Mouse (Mus musculus): ENCODE data around the gene Babam2.
A peak's percentile ranks its signal among the peaks of the same experiment; 100 is the strongest.

Gene Babam2

DNA sequence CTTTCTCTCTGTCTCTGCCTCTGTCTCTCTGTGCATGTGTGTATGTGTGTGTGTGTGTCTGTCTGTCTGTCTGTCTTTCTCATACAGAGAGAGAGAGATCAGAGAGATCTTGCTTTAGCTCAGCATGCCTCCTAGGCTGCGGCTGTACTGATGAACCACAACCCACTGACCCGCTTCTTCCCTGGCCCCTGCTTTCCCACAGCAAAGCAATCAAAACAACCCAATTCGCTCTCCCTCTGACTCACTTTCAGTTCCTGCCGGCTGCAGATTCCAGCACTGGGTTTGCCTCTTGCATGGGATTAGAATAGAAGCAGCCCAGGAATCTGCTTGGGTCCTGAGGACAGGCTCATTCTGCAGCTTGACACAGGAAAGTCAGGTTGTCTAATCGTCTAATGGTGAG lies 392.0 kb downstream of the Babam2 start:
- no peak for DNase-seq

GRCm38 (mm10) chr5:32092281-32092680 lies 394.8 kb downstream of the Babam2 start:
- no peak for DNase-seq

GRCm38 (mm10) chr5:32098691-32099090 lies 401.2 kb downstream of the Babam2 start:
- no peak for DNase-seq

DNA sequence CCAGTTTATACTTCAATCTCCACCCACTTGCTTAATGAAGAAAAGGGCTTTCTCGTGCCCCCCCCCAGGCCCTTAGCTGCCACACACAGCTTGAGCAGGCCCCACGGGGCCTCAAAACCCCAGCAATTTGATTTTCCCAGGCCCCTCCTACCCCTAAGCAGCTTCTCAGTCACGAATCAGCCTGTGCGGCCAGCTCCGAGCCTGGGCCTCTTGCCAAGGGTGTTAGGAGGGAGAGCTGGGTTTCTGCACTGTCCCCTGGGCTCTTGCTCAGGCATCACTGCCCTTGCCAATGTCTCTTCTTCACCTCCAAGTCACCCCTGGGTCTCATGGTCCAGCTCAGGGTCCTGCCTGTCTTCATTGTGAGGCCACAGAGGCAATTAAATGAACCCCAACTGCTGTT lies 405.0 kb downstream of the Babam2 start:
- DNase-seq: peak; percentile 81

GRCm38 (mm10) chr5:32102971-32103431 lies 405.5 kb downstream of the Babam2 start:
- peak; percentile 39 for DNase-seq

DNA sequence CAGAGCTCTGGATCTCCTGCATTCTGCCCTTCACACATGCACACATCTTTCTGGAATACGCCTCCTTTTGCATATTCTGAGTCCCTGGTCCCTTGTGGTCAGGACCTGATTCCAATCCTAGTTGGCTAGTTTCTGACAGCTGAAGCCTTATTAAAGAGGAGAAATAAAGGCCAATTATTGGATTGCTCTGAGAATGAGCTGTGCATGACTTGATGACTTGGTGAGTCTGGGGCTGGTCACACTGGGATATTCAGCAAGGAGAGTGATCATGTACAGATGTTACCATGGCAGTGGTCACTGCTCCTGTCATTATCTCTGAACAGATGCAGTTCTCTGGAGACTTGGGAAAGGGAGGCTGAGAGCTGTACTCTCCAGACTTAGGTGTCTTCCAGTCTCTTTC lies 406.1 kb downstream of the Babam2 start:
- DNase-seq: no peak

- DNase-seq: no peak
These were observed 406.9 kb downstream of the Babam2 start for GRCm38 (mm10) chr5:32104119-32104990.

GRCm38 (mm10) chr5:32106473-32107140 lies 409.1 kb downstream of the Babam2 start:
- DNase-seq: peak; percentile 32

DNA sequence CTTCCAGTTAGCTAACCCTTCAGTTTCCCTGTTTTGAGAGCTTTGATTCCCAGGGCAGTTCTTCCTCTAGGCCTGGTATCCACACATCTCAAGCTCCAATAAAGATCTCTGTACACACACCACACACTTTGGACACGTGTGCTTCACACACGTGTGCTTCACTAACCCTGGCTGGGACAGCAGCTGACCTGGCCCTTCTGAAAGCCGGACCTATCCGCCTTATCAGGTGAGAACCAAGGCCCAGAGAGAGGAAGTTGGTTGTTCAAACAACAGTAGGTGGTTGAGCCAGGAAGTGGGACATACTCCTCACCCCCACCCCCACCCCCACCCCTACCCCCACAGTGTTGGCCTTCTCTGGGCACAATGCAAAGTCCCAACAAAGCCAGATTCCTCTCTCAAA lies 413.2 kb downstream of the Babam2 start:
- no peak for DNase-seq

- no peak for DNase-seq
These were observed 414.9 kb downstream of the Babam2 start for GRCm38 (mm10) chr5:32112206-32112916.

DNA sequence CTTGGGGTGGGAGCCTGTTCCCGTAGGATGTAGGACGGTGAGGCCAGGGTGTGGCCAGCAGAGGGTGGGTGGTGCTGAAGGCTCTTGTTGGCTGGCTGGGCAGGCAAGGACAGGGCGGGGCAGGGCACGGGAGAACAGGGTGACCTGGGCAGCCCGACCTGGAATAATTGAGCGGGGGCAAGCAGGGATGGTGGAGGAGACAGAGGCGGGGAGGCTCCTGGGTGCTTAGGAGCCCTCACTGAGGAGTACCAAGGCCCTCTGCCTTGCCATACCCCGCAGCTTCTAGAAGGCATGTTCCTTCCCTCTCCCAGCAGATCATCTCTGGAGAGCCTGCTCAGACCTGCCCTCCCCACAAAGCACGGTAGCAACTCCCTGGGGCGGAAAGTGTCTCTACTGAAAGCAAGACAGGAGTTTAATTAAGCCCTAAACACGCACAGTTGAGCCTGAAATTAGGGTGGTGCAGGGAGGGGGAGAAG lies 423.5 kb downstream of the Babam2 start:
- no peak for DNase-seq

- DNase-seq: no peak
These were observed 424.5 kb downstream of the Babam2 start for GRCm38 (mm10) chr5:32121936-32122335.

DNA sequence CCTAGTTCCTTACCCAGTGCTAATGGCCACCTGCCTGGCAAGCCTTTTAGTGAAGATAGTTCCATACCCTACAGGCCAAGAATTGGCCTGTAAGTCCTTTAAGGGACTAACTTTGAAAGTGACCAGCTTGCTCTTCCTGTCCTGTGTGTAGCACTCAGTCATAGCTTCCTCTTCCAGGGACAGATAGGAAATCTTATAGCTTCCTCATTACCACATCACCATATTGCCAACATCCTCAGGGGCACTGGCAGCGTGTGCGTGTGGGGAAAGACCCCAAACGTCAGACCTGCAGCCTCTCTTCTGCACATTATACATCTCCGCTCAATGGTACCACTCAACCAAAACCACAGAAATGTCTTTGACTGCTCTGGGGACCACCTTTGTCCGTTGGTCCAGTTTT lies 424.9 kb downstream of the Babam2 start:
- no peak for DNase-seq

GRCm38 (mm10) chr5:32124957-32125356 lies 427.5 kb downstream of the Babam2 start:
- DNase-seq: no peak

GRCm38 (mm10) chr5:32127226-32127625 lies 429.7 kb downstream of the Babam2 start:
- DNase-seq: no peak

GRCm38 (mm10) chr5:32127927-32128326 lies 430.4 kb downstream of the Babam2 start:
- DNase-seq: no peak

DNA sequence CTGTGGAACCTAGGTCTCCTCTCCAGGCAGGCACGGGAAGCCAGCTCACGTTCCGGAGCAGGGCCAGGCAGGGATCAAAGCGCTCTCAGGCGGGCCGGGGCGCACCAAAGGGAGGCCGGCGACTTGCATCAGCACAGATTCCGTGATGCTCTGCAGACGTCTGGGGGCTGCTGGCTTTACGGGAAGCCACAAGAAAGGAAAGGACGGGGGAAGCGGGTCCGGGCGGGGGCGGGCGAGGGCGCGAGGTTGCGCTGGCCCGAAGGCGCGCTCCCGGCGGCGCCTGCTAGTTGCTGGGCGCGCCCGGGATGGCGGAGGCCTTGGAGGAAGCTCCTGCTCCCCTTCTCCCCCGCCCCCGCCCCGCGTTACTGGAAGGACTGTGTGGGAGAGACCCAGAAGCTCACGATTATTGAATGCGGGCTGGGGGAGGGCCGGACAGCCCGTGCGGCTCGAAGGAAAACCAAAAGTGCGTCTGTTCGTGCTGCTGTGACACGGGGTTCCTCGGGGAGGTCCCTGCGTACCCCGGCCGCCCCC lies 435.6 kb downstream of the Babam2 start:
- DNase-seq: peak; percentile 83

GRCm38 (mm10) chr5:32133549-32134004 lies 436.1 kb downstream of the Babam2 start:
- peak; percentile 85 for DNase-seq

DNA sequence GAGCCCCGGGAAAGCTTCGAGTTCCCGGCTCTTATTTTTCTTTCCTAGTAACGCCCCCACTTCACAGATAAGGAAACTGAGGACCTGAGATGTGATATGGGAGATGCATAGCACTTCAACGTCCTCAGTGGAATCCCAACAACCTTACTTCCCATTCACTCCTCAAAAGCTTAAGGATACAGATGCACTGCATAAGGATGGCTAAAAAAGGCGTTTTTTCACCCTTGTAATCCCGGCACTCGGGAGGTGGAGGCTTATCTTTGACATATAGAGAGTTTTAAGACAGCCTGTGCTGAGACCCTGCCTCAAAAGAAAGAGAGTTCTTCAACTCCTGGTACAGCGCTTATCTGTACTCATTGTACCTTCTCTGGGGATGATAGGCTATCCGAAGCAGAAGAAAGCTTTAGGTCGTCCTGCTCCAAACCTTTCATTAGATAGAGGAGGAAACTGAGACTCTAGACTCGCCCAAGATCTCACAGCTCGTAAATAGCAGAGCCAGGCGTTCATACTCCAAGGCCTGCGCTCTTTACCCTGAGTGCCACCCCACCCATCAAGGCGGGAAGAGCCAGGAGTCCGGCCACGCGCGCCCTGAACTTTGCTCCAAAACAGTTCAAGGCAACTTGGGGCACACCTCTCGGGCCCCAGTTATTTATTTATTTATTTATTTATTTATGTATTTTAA lies 436.7 kb downstream of the Babam2 start:
- peak; percentile 60 for DNase-seq
